Mouse (Mus musculus) midbrain, embryonic 16.5 days (tissue): ENCODE data around the gene Serpina1f. TPM values are rescaled to one million over a fixed set of nuclear protein-coding genes. Genes with fewer than 3 reads are reported as not detected.
"Not testable (repeated sequence)": the region's sequence is repeated elsewhere in the genome, so short reads cannot be mapped to it uniquely, and the experiment has no call there.

ENCODE experiments used
- ATAC-seq: fragments of 200-750 bp; cut with Nextera tagmentation; 2 replicates; pipeline ENCODE4 v1.8.0; 2017; ENCODE audit warnings: moderate TSS enrichment
- H3K27ac ChIP-seq: fragments of 300-500 bp; sonication (generic); 2 replicates; pipeline ENCODE4 v1.5.1; 2014; ENCODE audit warnings: mild to moderate bottlenecking, low read length, mixed read lengths
- H3K27me3 ChIP-seq: fragments of 300-500 bp; sonication (generic); 2 replicates; pipeline ENCODE4 v1.6.1; 2014; ENCODE audit warnings: low read depth, low read length, mixed read lengths; ENCODE audit not compliant: control insufficient read depth, insufficient read depth
- H3K36me3 ChIP-seq: fragments of 300-500 bp; sonication (generic); 2 replicates; pipeline ENCODE4 v1.6.1; 2014; ENCODE audit warnings: mild to moderate bottlenecking, low read length, moderate library complexity, mixed read lengths; ENCODE audit not compliant: control insufficient read depth, insufficient read depth
- H3K4me1 ChIP-seq: fragments of 300-500 bp; sonication (generic); 2 replicates; pipeline ENCODE4 v1.6.1; 2014; ENCODE audit warnings: mild to moderate bottlenecking, low read length, mixed read lengths; ENCODE audit not compliant: control insufficient read depth, insufficient read depth
- H3K4me2 ChIP-seq: fragments of 300-500 bp; sonication (generic); 2 replicates; pipeline ENCODE4 v1.6.1; 2014; ENCODE audit warnings: mild to moderate bottlenecking, low read length, mixed read lengths
- H3K4me3 ChIP-seq: fragments of 300-500 bp; sonication (generic); 2 replicates; pipeline ENCODE4 v1.5.1; 2014; ENCODE audit warnings: low read depth, mild to moderate bottlenecking, low read length, moderate library complexity, mixed read lengths
- H3K9ac ChIP-seq: fragments of 300-500 bp; sonication (generic); 2 replicates; pipeline ENCODE4 v1.6.1; 2014; ENCODE audit warnings: low read depth, low read length, mixed read lengths
- H3K9me3 ChIP-seq: fragments of 300-500 bp; sonication (generic); replicated peaks from 2 replicates; pipeline ENCODE4 v1.6.1; 2014; ENCODE audit warnings: mild to moderate bottlenecking, low read length, mixed read lengths; ENCODE audit not compliant: control insufficient read depth, poor library complexity, severe bottlenecking
- WGBS: fragments of 180-500 bp; shearing (Covaris S2); extraction: QIAGEN DNeasy Blood & Tissue Kit; methylation state at CpG from one replicate; pipeline ENCODE4 v1.1.7; 2014; 5-methylcytosine and 5-hydroxymethylcytosine counted together
- polyA plus RNA-seq: library from polyadenylated mRNA; unstranded; fragments of >200 nt; fragmentation: Nextera tagmentation; extraction: Ambion mirVana; gene quantifications from 2 replicates; pipeline ENCODE4 v1.2.1, GENCODE M21; 2015

Gene Serpina1f
- polyA plus RNA-seq, 1 experiment from 2014 or later: not detected

- no peaks in the 10 kb centered on the region for H3K27me3 ChIP-seq
- 79% methylated on average over 2 of the region's 2 CpGs for WGBS
Observed at GRCm38 (mm10) chr12:103673179-103673578, 22.1 kb downstream of the Serpina1f start.

GRCm38 (mm10) chr12:103671483-103671882, 23.8 kb downstream of the Serpina1f start:
- H3K4me1 ChIP-seq: no peaks in the 10 kb centered on the region
- H3K9me3 ChIP-seq: no peaks in the 10 kb centered on the region
- H3K27ac ChIP-seq: no peak overlapping the region
- no peak for ATAC-seq
- no peak overlapping the region for H3K4me2 ChIP-seq
- H3K9ac ChIP-seq: no peak overlapping the region
- no peaks in the 10 kb centered on the region for H3K36me3 ChIP-seq
- no peak overlapping the region for H3K4me3 ChIP-seq
- H3K27me3 ChIP-seq: no peaks in the 10 kb centered on the region
- 79% methylated on average over 3 of the region's 3 CpGs for WGBS

More at GRCm38 (mm10) chr12:103673179-103673578, 22.1 kb downstream of the Serpina1f start:
- no peak for ATAC-seq
- Histone ChIP-seq H3K4me3 (no peak overlapping the region), H3K9ac (no peak overlapping the region), H3K4me2 (no peak overlapping the region), H3K27ac (no peak overlapping the region), H3K36me3 (no peaks in the 10 kb centered on the region), H3K4me1 (no peaks in the 10 kb centered on the region), H3K9me3 (no peaks in the 10 kb centered on the region)

- H3K4me1 ChIP-seq: no peaks in the 10 kb centered on the region
- no peaks in the 10 kb centered on the region for H3K27me3 ChIP-seq
- no peaks in the 10 kb centered on the region; the same call in 1 of the 2 replicates for H3K9me3 ChIP-seq
- no peak overlapping the region for H3K27ac ChIP-seq
- no peak overlapping the region for H3K4me3 ChIP-seq
- no peak overlapping the region for H3K9ac ChIP-seq
- WGBS: 63% methylated on average over 2 of the region's 2 CpGs
- no peaks in the 10 kb centered on the region for H3K36me3 ChIP-seq
- no peak for ATAC-seq
- no peak overlapping the region for H3K4me2 ChIP-seq
Observed at GRCm38 (mm10) chr12:103670964-103671363, 24.4 kb downstream of the Serpina1f start.

- Histone ChIP-seq H3K27me3 (no peaks in the 10 kb centered on the region), H3K4me1 (no peaks in the 10 kb centered on the region), H3K9ac (no peak overlapping the region), H3K4me3 (no peak overlapping the region), H3K36me3 (no peaks in the 10 kb centered on the region), H3K9me3 (no peaks in the 10 kb centered on the region; the same call in 1 of the 2 replicates), H3K4me2 (no peak overlapping the region), H3K27ac (no peak overlapping the region)
- 84% methylated on average over 5 of the region's 5 CpGs for WGBS
- no peak for ATAC-seq
Observed at GRCm38 (mm10) chr12:103670344-103670743, 25.0 kb downstream of the Serpina1f start.

DNA sequence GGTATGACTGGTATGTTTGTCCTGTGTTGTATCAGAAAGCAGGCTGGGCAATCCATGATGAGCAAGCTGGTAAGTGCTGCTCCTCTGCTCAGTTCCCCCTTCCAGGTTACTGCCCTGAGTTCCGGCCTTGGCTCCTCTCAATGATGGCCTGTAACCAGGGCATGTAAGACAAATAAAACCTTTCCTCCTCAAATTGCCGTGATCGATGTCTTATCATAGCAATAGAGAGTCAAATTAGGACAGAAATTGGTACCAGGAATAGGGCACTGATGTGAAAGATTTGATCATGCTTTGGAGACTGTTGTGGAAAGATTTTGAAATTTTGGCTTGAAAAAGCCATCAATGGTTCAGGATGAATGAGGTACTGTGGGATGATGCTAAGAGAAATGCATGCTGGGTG, 30.0 kb downstream of the Serpina1f start:
- Histone ChIP-seq H3K27me3 (no peaks in the 10 kb centered on the region), H3K36me3 (no peaks in the 10 kb centered on the region), H3K9me3 (no peaks in the 10 kb centered on the region; the same call in 1 of the 2 replicates), H3K27ac (no peak overlapping the region), H3K9ac (no peak overlapping the region), H3K4me2 (no peak overlapping the region), H3K4me1 (no peaks in the 10 kb centered on the region), H3K4me3 (no peak overlapping the region)
- WGBS: 95% methylated on average over 3 of the region's 3 CpGs
- ATAC-seq: no peak

GRCm38 (mm10) chr12:103662053-103662452, 33.3 kb downstream of the Serpina1f start:
- ATAC-seq, H3K36me3 ChIP-seq, H3K4me3 ChIP-seq, H3K4me1 ChIP-seq, H3K27ac ChIP-seq, H3K27me3 ChIP-seq, H3K9me3 ChIP-seq, H3K9ac ChIP-seq, H3K4me2 ChIP-seq: not testable (repeated sequence)

GRCm38 (mm10) chr12:103660076-103660475, 35.3 kb downstream of the Serpina1f start:
- Histone ChIP-seq H3K36me3 (no peaks in the 10 kb centered on the region), H3K9ac (no peak overlapping the region), H3K27ac (no peak overlapping the region), H3K4me3 (no peak overlapping the region), H3K4me1 (no peaks in the 10 kb centered on the region), H3K4me2 (no peak overlapping the region), H3K27me3 (no peaks in the 10 kb centered on the region), H3K9me3 (no peaks in the 10 kb centered on the region)
- 87% methylated on average over 5 of the region's 5 CpGs for WGBS
- ATAC-seq: no peak

DNA sequence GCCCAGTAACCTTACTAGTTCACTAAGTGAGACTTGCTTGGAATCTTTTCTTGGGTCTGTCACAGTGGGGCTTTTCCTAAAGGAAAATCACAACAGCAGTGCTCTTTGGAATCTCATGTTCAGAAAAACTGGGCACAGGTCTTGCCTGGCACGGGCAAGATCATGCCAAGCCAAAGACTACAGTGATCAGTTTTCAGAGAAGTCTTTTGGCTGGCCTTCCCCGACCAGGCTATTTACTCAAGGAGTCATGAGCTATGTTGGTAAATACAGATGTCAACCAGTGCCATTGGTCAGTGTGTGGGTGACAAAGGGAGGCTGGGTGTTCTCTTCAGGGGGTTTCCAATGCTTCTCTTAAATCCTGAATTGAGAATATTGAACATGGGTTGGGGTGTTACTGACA, 36.2 kb downstream of the Serpina1f start:
- Histone ChIP-seq H3K4me3 (no peak overlapping the region), H3K4me2 (no peak overlapping the region), H3K4me1 (no peaks in the 10 kb centered on the region), H3K9me3 (no peaks in the 10 kb centered on the region), H3K9ac (no peak overlapping the region), H3K36me3 (no peaks in the 10 kb centered on the region), H3K27ac (no peak overlapping the region), H3K27me3 (no peaks in the 10 kb centered on the region)
- 84% methylated on average over 2 of the region's 2 CpGs for WGBS
- no peak for ATAC-seq

DNA sequence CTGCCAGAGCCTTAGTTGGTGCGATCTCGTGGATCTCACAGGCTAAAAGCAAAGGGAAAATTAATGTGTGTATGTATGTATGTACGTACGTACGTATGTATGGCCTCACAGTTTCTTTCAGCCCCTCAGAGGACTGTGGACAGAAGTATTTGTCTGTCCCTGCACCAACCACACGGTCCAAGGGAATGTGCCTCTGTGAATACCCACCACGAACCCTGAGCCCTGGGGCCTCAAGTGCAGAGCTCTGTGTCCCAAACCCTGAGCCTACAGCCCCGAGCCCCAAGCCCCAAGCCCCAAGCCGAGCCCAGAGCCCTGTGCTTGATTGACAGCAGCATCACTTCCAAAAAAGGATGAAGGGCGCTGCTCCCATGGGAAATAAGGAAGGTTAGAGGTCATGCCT, 37.3 kb downstream of the Serpina1f start:
- H3K27me3 ChIP-seq: no peaks in the 10 kb centered on the region
- no peaks in the 10 kb centered on the region for H3K4me1 ChIP-seq
- ATAC-seq: no peak
- H3K4me2 ChIP-seq: no peak overlapping the region
- H3K9me3 ChIP-seq: no peaks in the 10 kb centered on the region
- no peak overlapping the region for H3K27ac ChIP-seq
- WGBS: 83% methylated on average over 10 of the region's 10 CpGs
- H3K9ac ChIP-seq: no peak overlapping the region
- no peaks in the 10 kb centered on the region for H3K36me3 ChIP-seq
- H3K4me3 ChIP-seq: no peak overlapping the region
